Mouse (Mus musculus) MEL (cell line): Measurements from ENCODE around the gene Ctnnd2.

Experiments used
- EP300 ChIP-seq, 2 experiments: IDR thresholded peaks; 2 replicates each; pipeline ENCODE4 v1.6.1; 2011; ENCODE audit warnings: improper control_type of control experiment in 2 of 2, low read length in 2 of 2, low read depth in 1 of 2, mild to moderate bottlenecking in 1 of 2
- GATA1 ChIP-seq: IDR thresholded peaks from 2 replicates; pipeline ENCODE4 v1.6.1; 2011; ENCODE audit warnings: low read depth, low read length, improper control_type of control experiment
- POLR2A ChIP-seq, 2 experiments: IDR thresholded peaks; 2 replicates each; pipeline ENCODE4 v1.6.1; 2011 to 2012; ENCODE audit warnings: low read length in 2 of 2, mild to moderate bottlenecking in 2 of 2, control low read depth in 1 of 2, improper control_type of control experiment in 1 of 2, low read depth in 1 of 2, moderate library complexity in 1 of 2; ENCODE audit not compliant: control insufficient read depth in 1 of 2, insufficient read depth in 1 of 2, poor library complexity in 1 of 2
- ZMIZ1 ChIP-seq: IDR thresholded peaks from 2 replicates; pipeline ENCODE4 v1.6.1; 2012; ENCODE audit warnings: low read depth, mild to moderate bottlenecking, inconsistent platforms, low read length, improper control_type of control experiment, moderate library complexity

DNA sequence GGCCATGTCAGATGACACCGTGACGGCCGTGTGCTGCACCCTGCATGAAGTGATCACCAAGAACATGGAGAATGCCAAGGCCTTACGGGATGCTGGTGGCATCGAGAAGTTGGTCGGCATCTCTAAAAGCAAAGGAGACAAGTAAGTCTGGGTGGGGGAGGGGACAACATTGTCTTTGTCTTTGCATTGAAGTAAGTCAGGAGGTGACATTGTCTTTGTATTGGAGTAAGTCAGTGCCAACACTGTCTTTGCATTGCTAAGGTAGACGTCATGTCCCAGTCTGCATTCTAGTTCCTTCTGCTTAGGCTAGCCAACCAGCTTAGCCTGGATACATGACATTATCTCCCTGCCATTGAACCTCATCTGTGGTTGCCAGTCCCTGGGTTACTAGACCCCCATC, 794.4 kb downstream of the Ctnnd2 start:
- TF ChIP-seq EP300 (IDR thresholded peaks at IDR 0.05; ENCODE audit: low read depth in 1 of 2, low read length in 2 of 2), result no peak
- TF ChIP-seq ZMIZ1, result no peak
- no peak for TF ChIP-seq POLR2A (IDR thresholded peaks at IDR 0.05; ENCODE audit: control insufficient read depth in 1 of 2, insufficient read depth in 1 of 2, low read depth in 1 of 2, low read length in 2 of 2, poor library complexity in 1 of 2)
- no peak for TF ChIP-seq GATA1
